Mouse (Mus musculus) cerebellum, postnatal 25 days (tissue): ENCODE data around the gene Cacna1d.

Source experiments
- DNase-seq, 2 experiments: peaks; one replicate each; pipeline ENCODE4 v3.0.0; 2021; ENCODE audit warnings: mixed read lengths in 2 of 2

The Cacna1d gene

GRCm38 (mm10) chr14:30014487-30014886, 476.8 kb downstream of the Cacna1d start:
- DNase-seq, result no peak

GRCm38 (mm10) chr14:30011886-30012560, 479.2 kb downstream of the Cacna1d start:
- DNase-seq, result no peak

GRCm38 (mm10) chr14:30009864-30010560, 481.2 kb downstream of the Cacna1d start:
- peak; percentile 42 to 66 for DNase-seq

- DNase-seq, result peak; percentile 54 to 74
These were observed 482.3 kb downstream of the Cacna1d start, which contains the start of the genes Il17rb and Chdh for GRCm38 (mm10) chr14:30008733-30009575. Gene Il17rb, minus strand, starts transcription at chr14:30008896. Gene Chdh, plus strand, starts transcription at chr14:30009023.

- DNase-seq, result no peak
These were observed 491.8 kb downstream of the Cacna1d start for GRCm38 (mm10) chr14:29999475-29999811.

- no peak for DNase-seq
These were observed 492.3 kb downstream of the Cacna1d start for GRCm38 (mm10) chr14:29998747-29999474.

GRCm38 (mm10) chr14:29997345-29997744, 493.9 kb downstream of the Cacna1d start:
- no peak for DNase-seq

- DNase-seq, result no peak
These were observed 495.1 kb downstream of the Cacna1d start for GRCm38 (mm10) chr14:29996000-29996751.

GRCm38 (mm10) chr14:29994976-29995375, 496.3 kb downstream of the Cacna1d start:
- no peak for DNase-seq
